Mouse (Mus musculus) frontal cortex, postnatal 36 days (tissue): ENCODE data around the gene Prkn.
A peak's percentile ranks its signal among the peaks of the same experiment; 100 is the strongest.

Experiments
- DNase-seq, 2 experiments: peaks; one replicate each; pipeline ENCODE4 v3.0.0; 2022; ENCODE audit warnings: low spot score in 2 of 2

The Prkn gene

GRCm38 (mm10) chr17:11394607-11395006 lies 554.4 kb downstream of the Prkn start:
- DNase-seq, result no peak

DNA sequence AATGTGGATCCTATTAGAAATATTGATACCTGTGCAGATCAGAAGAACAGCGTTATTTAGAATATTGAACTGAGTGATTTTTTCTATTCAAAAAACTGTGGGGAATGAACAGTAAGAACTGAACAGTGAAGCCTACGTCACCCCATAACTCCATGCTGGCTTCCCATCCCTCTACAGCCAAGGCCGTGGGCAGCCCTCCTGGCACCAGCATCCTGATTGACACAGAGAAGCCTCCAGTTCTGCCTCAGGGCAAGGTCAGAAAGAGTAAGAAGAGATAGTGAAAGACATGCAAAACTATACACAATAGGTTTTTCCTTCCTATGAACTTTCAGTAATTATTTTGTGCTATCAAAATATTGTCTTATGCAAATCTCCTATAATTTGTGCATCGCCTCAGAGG lies 557.5 kb downstream of the Prkn start:
- no peak for DNase-seq

DNA sequence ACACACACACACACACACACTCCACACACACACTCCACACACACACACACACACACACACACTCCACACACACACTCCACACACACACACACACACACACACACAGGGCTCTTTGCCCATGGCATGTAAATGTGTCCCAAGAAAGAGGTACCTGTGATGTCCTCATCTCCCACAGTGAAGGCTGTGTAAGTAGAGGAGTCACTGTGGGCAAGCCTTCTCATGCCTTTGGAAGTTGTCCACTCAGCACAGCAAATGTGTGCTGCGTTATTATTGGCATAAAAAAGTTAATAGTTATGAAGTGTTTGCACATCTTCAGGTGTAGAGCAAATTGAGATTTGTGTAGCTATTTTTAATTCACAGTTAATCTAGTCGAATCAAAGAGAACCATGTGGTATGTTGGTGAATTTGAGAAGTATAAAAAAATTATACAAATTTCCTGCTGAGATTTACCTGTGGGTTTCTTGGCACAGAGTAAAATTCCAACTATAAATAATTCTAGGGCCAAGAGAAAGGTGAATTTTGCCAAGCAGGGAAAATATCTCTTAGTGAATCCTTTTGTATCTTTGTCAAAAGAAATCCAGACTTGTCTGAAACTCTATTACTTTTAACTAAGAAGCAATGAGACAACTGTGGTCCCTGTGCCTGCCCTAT lies 562.2 kb downstream of the Prkn start:
- no peak for DNase-seq

GRCm38 (mm10) chr17:11411414-11411813 lies 571.2 kb downstream of the Prkn start:
- DNase-seq, result no peak

DNA sequence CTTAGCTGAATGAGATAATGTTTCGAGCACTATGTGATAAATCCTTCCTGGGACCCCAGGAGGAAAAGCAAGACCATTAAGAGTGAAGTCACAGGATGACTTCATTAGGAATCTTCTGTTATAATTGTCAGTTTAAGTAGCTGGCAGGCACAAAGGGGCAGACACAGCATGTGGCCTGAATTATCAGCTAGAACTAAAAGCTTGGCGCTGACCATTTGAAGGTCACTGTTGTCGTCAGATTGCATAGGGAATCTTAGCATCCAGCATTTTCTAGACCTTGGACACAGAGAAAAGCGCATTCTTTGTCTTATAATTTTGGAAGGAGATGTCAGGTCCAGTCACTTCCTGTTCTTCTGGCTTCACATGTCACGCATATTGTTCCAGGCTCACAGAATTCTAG lies 573.5 kb downstream of the Prkn start:
- DNase-seq, result no peak

- no peak for DNase-seq
Observed at GRCm38 (mm10) chr17:11414288-11414687, 574.1 kb downstream of the Prkn start.

DNA sequence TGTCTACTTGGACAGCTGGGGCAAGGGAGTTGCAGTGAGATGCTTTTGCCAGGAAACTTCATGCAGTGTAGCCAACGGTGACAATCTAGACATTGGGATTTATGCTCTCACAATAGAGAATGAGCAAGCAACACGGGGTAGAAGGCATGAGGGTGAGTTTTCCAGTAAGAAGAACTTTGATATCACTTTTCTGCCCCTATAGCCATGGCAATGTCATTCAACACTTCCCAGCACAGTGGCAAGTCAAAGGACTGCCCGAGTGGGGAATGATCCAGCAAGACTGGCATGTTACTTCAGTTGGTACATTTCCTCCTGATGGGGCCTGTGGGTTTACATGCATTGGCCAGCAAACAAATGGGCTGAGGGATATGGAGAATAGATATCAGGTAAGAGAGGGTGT lies 577.0 kb downstream of the Prkn start:
- DNase-seq, result no peak

DNA sequence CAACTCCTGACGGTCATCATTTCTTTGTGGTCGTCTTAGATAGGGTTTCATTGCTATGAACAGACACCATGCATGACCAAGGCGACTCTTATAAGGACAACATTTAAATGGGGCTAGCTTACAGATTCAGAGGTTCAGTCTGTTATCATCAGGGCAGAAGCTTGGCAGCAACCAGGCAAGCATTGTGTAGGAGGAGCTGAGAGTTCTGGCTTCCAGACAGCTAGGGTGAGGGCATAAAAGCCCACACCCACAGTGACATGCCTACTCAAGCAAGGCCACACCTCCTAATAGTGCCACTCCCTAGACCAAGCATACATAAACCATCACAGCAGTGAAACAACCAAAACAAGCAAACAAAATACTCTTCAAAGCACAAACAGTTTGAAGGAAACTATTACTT lies 579.3 kb downstream of the Prkn start:
- DNase-seq, result no peak

- peak; percentile 11 to 19 for DNase-seq
Observed at GRCm38 (mm10) chr17:11420839-11421238, 580.7 kb downstream of the Prkn start.

- DNase-seq, result no peak
Observed at GRCm38 (mm10) chr17:11421264-11421940, 581.2 kb downstream of the Prkn start.

- no peak for DNase-seq
Observed at GRCm38 (mm10) chr17:11431323-11431722, 591.1 kb downstream of the Prkn start.

DNA sequence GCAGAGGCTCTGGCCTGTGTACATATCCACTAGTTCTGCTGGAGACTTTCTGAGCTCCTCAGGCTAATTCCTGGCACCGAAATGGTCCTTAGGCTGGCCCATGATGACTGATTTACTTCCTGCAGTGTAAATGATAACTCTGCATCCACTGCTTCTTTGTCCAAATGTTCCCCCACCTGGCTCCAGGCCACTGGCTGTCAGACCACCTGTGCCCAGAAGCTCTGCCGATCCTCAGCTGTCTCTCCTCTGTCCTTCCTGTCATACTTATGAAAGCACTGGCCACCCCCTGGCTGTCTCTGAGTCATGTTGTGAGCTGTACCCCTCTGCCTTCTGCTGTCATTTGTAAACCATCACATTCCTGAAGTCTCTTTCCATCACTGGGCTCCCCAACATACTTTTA lies 592.4 kb downstream of the Prkn start:
- DNase-seq, result no peak

DNA sequence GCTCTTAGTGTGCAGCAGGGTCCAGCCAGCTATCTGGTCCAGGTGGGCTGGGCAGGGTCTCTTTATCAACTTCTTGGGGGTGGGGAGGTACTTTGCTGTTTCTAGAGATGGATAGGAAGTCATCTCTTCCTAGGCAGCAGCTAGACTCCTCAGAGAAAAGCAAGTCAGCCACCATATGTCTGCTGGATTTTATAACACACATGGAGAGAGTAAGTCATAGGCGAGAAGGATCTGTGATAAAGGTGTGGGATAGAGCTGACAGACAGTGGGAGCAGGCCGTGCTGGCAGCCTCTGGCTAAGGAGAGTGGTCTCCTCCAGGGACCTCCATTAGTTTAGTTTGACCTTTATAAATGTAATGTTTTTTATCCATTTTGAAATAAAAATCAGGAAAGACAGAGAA lies 622.5 kb downstream of the Prkn start:
- peak in 1 of 2 experiments; percentile 33 for DNase-seq

DNA sequence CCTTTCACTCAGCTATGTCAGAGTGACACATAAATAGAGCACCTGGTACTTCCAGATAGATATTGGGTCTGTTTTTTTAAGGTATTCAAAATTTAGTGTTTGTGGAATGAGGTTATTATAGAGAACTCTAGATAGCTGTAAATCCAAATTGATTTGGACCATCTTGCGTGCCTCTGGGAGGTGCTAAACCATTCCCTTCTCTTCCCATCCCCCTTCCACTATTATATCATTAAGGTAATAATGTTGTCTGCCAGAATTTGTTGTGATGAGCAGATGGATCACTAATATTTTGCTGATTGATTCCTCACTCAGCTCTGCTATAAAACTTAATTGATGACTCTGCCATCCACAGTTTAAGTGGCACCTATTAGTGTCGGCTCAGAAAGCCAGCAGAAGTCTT lies 625.9 kb downstream of the Prkn start:
- no peak for DNase-seq

DNA sequence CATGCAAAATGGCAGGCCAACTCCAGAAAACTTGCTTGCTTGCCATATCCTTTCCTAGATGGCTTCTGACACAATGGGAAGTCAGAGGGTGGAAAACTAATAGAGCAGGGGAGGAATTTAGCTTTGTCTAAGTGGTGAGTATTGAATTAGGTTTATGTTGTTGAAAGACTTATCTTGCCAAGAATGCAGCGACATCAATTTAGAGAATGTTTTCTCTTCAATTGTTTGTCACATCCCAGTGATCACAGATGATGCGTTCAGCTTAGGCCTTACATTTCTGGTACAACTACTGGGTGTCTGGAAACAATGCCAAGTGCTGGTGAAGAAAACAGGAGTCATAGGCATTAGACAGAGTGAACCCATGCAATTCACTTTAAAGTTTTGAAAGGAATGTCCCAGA lies 628.4 kb downstream of the Prkn start:
- no peak for DNase-seq

DNA sequence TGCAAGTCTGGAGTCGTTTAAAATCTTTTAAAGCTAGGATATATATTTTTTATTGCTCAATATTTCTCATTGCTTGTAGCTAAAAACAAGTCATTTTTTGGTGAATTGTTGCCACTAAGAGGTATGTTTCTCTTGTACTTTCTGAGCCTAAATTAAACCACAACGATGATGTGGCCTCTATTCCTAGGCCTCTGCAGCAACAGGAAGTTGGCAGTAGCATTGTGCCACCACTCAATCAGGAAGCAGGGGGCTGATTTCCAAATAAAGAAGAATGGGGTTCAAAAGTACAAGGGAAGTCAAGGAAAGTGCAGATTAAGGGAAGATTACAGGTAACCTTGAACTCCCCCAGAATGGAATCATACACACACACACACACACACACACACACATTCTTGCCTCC lies 642.8 kb downstream of the Prkn start:
- no peak for DNase-seq

- DNase-seq, result no peak
Observed at GRCm38 (mm10) chr17:11490051-11490450, 649.9 kb downstream of the Prkn start.

GRCm38 (mm10) chr17:11502556-11502955 lies 662.4 kb downstream of the Prkn start:
- DNase-seq, result no peak

- no peak for DNase-seq
Observed at GRCm38 (mm10) chr17:11504496-11504895, 664.3 kb downstream of the Prkn start.

GRCm38 (mm10) chr17:11507082-11507481 lies 666.9 kb downstream of the Prkn start:
- peak in 1 of 2 experiments; percentile 16 for DNase-seq

- DNase-seq, result peak in 1 of 2 experiments; percentile 13
Observed at GRCm38 (mm10) chr17:11510081-11510480, 669.9 kb downstream of the Prkn start.

GRCm38 (mm10) chr17:11514032-11514761 lies 674.0 kb downstream of the Prkn start:
- DNase-seq, result no peak

GRCm38 (mm10) chr17:11515619-11516018 lies 675.4 kb downstream of the Prkn start:
- DNase-seq, result no peak
